Mouse (Mus musculus): ENCODE measurements around the gene Lfng. TPM values are rescaled to one million over a fixed set of nuclear protein-coding genes. Genes with fewer than 3 reads are reported as not detected.
A peak's percentile ranks its signal among the peaks of the same experiment; 100 is the strongest.

Gene Lfng
- polyA plus RNA-seq, 2 experiments: 19.2 to 38.9 TPM

DNA sequence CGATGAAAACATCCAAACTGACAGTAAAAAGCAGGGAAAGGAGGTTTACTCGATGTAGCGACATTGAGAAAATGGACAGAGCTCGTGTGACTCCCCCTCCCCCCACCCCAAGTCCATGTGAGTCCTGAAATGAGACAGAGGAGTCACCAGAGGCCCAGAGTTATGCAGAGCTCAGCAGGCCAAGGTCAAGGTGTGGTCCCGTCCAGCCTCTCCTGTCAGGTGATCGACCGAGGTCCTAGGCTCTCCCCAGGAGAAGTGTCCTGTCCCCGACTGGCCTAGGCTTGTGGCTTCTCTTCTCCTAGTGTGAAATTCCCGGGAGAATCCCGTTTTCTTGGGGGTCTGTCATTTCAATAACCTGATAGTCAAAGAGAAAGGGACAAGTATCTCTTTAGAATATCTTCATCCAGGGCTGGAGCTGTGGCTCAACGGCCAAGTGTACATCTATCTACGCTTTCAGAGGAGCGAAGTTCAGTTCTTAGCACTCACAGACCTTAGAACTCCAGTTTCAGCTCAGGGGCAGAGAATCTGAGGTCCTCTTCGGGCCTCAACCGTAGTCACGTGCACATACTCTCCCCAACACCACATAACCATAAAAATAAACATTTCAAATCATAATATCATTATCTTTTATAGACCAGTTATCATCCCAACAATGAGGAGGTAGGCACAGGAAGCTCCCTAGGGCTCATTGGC lies 17.9 kb upstream of the Lfng start:
- H3K9ac ChIP-seq (ENCODE audit: low read depth, low read length, severe bottlenecking): no peak overlapping the region
- H3K4me1 ChIP-seq (ENCODE audit: control insufficient read depth, insufficient read depth, low read length): peaks cover 3% of the 10 kb centered on the region; the same call in 1 of the 2 replicates
- H3K4me2 ChIP-seq (replicated peaks; ENCODE audit: low read depth, low read length, severe bottlenecking): no peak overlapping the region
- H3K9me3 ChIP-seq (ENCODE audit: control insufficient read depth, low read length): no peaks in the 10 kb centered on the region
- H3K27me3 ChIP-seq (ENCODE audit: control insufficient read depth, insufficient read depth, low read length): no peaks in the 10 kb centered on the region
- H3K4me3 ChIP-seq (replicated peaks; ENCODE audit: low read length): no peak overlapping the region
- no peak for TF ChIP-seq POLR2A (IDR thresholded peaks at IDR 0.05; ENCODE audit: borderline replicate concordance, extremely low read depth, insufficient read depth, insufficient read length)
- no peak for ATAC-seq (ENCODE audit: low FRiP score, low read depth)
- DNase-seq (ENCODE audit: low spot score): no peak
- H3K27ac ChIP-seq (replicated peaks; ENCODE audit: low read depth, low read length): no peak overlapping the region
- WGBS: 83% methylated on average over 16 of the region's 16 CpGs
- no peaks in the 10 kb centered on the region for H3K36me3 ChIP-seq (ENCODE audit: control insufficient read depth, insufficient read depth, low read length)

DNA sequence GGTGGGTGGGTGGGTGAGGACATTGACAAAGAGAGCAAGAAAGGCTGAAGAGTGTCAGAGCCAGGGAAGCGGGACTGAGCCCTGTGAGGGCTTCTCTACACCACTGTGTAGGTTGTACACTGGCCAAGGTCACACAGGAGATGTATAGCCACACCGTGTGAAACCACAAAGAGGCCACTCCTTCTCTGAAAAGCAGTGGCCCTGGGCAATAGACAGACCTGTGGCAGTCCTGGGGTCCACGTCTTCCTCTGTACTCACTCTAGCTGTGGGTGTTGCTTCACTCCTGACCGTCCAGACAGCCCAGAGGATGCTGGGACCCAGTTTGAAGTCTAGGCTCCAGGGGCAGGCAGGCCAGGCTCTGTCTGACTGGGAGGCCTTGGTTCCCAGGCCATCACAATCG lies 12.3 kb upstream of the Lfng start:
- H3K36me3 ChIP-seq (ENCODE audit: control insufficient read depth, insufficient read depth, low read length): no peaks in the 10 kb centered on the region
- H3K27me3 ChIP-seq (ENCODE audit: control insufficient read depth, insufficient read depth, low read length): no peaks in the 10 kb centered on the region
- H3K4me1 ChIP-seq (ENCODE audit: control insufficient read depth, insufficient read depth, low read length): peaks cover 7% of the 10 kb centered on the region; the same call in 1 of the 2 replicates
- no peaks in the 10 kb centered on the region for H3K9me3 ChIP-seq (ENCODE audit: control insufficient read depth, low read length)
- no peak overlapping the region for H3K4me2 ChIP-seq (replicated peaks; ENCODE audit: low read depth, low read length, severe bottlenecking)
- no peak overlapping the region for H3K27ac ChIP-seq (replicated peaks; ENCODE audit: low read depth, low read length)
- H3K4me3 ChIP-seq (replicated peaks; ENCODE audit: low read length): no peak overlapping the region
- H3K9ac ChIP-seq (ENCODE audit: low read depth, low read length, severe bottlenecking): no peak overlapping the region
- 59% methylated on average over 5 of the region's 5 CpGs for WGBS
- no peak for DNase-seq (ENCODE audit: low spot score)
- no peak for ATAC-seq (ENCODE audit: low FRiP score, low read depth)
- TF ChIP-seq POLR2A (IDR thresholded peaks at IDR 0.05; ENCODE audit: borderline replicate concordance, extremely low read depth, insufficient read depth, insufficient read length): no peak

GRCm38 (mm10) chr5:140596426-140596825 lies 10.7 kb upstream of the Lfng start:
- Histone ChIP-seq H3K4me2 (replicated peaks; ENCODE audit: low read depth, low read length, severe bottlenecking) (no peak overlapping the region), H3K27me3 (ENCODE audit: control insufficient read depth, insufficient read depth, low read length) (no peaks in the 10 kb centered on the region), H3K36me3 (ENCODE audit: control insufficient read depth, insufficient read depth, low read length) (no peaks in the 10 kb centered on the region), H3K9me3 (ENCODE audit: control insufficient read depth, low read length) (no peaks in the 10 kb centered on the region), H3K4me1 (ENCODE audit: control insufficient read depth, insufficient read depth, low read length) (peaks cover 7% of the 10 kb centered on the region; the same call in 1 of the 2 replicates), H3K27ac (replicated peaks; ENCODE audit: low read depth, low read length) (no peak overlapping the region), H3K4me3 (replicated peaks; ENCODE audit: low read length) (no peak overlapping the region), H3K9ac (ENCODE audit: low read depth, low read length, severe bottlenecking) (no peak overlapping the region)
- DNase-seq (ENCODE audit: low spot score): no peak
- ATAC-seq (ENCODE audit: low FRiP score, low read depth): no peak
- 55% methylated on average over 3 of the region's 3 CpGs for WGBS
- no peak for TF ChIP-seq POLR2A (IDR thresholded peaks at IDR 0.05; ENCODE audit: borderline replicate concordance, extremely low read depth, insufficient read depth, insufficient read length)

DNA sequence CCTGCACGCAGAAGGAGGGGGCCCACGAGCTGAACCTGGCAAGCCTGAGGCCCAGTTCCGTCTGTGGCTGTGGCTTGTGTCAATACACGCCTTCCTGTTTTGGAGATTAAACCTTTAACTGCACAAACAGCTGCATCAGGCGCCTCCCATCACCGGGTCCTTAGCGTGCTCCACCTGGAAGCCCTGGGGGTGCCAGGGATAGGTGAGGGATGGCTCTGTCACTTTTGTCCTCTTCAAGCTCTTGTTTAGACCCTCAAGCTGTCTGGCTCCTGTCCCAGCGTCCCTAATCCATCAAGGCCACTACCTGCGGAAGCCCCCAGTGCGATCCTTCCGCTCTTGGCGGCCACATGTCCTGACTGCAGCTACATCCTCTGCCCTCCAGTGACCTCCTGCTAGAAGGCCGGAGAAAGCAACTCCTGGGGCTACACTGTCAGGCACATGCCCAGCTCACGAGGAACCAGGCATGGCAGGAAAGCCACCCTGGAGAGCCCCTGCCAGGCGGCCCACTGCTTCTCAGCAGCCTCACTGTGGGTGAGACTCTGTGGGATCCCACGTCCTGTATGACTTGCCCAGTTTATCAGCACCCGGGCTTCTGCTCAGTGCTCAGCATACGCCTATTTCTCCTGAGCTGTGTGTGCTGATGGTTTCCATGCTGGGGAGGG lies 10.1 kb upstream of the Lfng start:
- no peak for TF ChIP-seq POLR2A (IDR thresholded peaks at IDR 0.05; ENCODE audit: borderline replicate concordance, extremely low read depth, insufficient read depth, insufficient read length)
- WGBS: 55% methylated on average over 18 of the region's 18 CpGs
- H3K9ac ChIP-seq (ENCODE audit: low read depth, low read length, severe bottlenecking): no peak overlapping the region
- ATAC-seq (ENCODE audit: low FRiP score, low read depth): no peak
- H3K27me3 ChIP-seq (ENCODE audit: control insufficient read depth, insufficient read depth, low read length): no peaks in the 10 kb centered on the region
- no peaks in the 10 kb centered on the region for H3K9me3 ChIP-seq (ENCODE audit: control insufficient read depth, low read length)
- 0 out of 2 replicates have a peak overlapping the region, but pooled peaks have one; percentile 26 for H3K27ac ChIP-seq (replicated peaks; ENCODE audit: low read depth, low read length)
- no peaks in the 10 kb centered on the region for H3K36me3 ChIP-seq (ENCODE audit: control insufficient read depth, insufficient read depth, low read length)
- H3K4me2 ChIP-seq (replicated peaks; ENCODE audit: low read depth, low read length, severe bottlenecking): no peak overlapping the region
- no peak for DNase-seq (ENCODE audit: low spot score)
- H3K4me1 ChIP-seq (ENCODE audit: control insufficient read depth, insufficient read depth, low read length): peaks cover 7% of the 10 kb centered on the region; the same call in 1 of the 2 replicates
- H3K4me3 ChIP-seq (replicated peaks; ENCODE audit: low read length): no peak overlapping the region

GRCm38 (mm10) chr5:140597787-140598186 lies 9.3 kb upstream of the Lfng start:
- DNase-seq (ENCODE audit: low spot score) (no peak), ATAC-seq (ENCODE audit: low FRiP score, low read depth) (no peak)
- no peaks in the 10 kb centered on the region for H3K9me3 ChIP-seq (ENCODE audit: control insufficient read depth, low read length)
- H3K27me3 ChIP-seq (ENCODE audit: control insufficient read depth, insufficient read depth, low read length): no peaks in the 10 kb centered on the region
- WGBS: 84% methylated on average over 4 of the region's 4 CpGs
- no peak for TF ChIP-seq POLR2A (IDR thresholded peaks at IDR 0.05; ENCODE audit: borderline replicate concordance, extremely low read depth, insufficient read depth, insufficient read length)
- no peak overlapping the region for H3K4me2 ChIP-seq (replicated peaks; ENCODE audit: low read depth, low read length, severe bottlenecking)
- H3K27ac ChIP-seq (replicated peaks; ENCODE audit: low read depth, low read length): no peak overlapping the region
- H3K4me3 ChIP-seq (replicated peaks; ENCODE audit: low read length): no peak overlapping the region
- H3K4me1 ChIP-seq (ENCODE audit: control insufficient read depth, insufficient read depth, low read length): peaks cover 7% of the 10 kb centered on the region; the same call in 1 of the 2 replicates
- H3K9ac ChIP-seq (ENCODE audit: low read depth, low read length, severe bottlenecking): no peak overlapping the region
- H3K36me3 ChIP-seq (ENCODE audit: control insufficient read depth, insufficient read depth, low read length): no peaks in the 10 kb centered on the region

All from limb, embryonic 14.5 days (tissue).